15 mouse cellular contexts compared by ENCODE assay signal in the genomic region with DNA sequence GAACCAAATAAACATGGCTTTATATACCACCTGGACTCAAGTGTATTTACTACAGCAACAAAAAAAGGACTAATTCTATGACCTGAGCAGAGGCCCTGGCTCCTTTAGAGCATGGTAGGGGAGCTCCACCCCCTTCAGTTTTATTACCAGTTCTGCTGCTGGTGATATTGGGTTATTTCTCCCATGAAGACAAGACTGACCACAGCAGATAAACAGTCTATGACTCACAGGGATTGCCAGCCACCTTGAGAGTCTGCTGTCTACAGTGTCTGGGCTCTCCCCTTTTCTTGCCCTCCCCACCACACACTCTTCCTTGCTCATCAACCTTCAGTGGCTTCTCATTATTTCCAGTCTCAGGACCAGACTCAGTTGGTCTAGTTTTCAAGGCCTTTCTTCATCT.
"Had no signal": no experiment of that assay in that cellular context is flagged by ENCODE, and none has a peak within 500 bp of the region (broad histone marks: within the 10 kb centered on the region; RNA-seq: fewer than 3 reads in every experiment).

No protein-coding gene starts in this region.

- H3K36me3 ChIP-seq: limb, embryonic 13.5 days; midbrain, embryonic 15.5 days; neural tube, embryonic 13.5 days had no signal

- H3K4me3 ChIP-seq: layer of hippocampus, adult 2 months; limb, embryonic 13.5 days; midbrain, embryonic 15.5 days; neural tube, embryonic 13.5 days had no signal

- ATAC-seq: midbrain, embryonic 15.5 days had no signal

- H3K9me3 ChIP-seq: limb, embryonic 13.5 days; midbrain, embryonic 15.5 days; neural tube, embryonic 13.5 days had no signal

- H3K9ac ChIP-seq: limb, embryonic 13.5 days; liver, embryonic 14.5 days; midbrain, embryonic 15.5 days; neural tube, embryonic 13.5 days had no signal

- DNase-seq: kidney, adult 9 months; kidney, postnatal 36 days; left cerebral cortex, postnatal 4 days; lung, adult 18-20 months; lung, postnatal 36 days; right cerebral cortex, adult 18-20 months; right cerebral cortex, postnatal 25 days; thymus, postnatal 14 days had no signal

- H3K27me3 ChIP-seq: limb, embryonic 13.5 days; midbrain, embryonic 15.5 days; neural tube, embryonic 13.5 days had no signal

- H3K27ac ChIP-seq: layer of hippocampus, adult 2 months; limb, embryonic 13.5 days; liver, embryonic 14.5 days; midbrain, embryonic 15.5 days; neural tube, embryonic 13.5 days; stomach, postnatal 0 days had no signal

- H3K4me2 ChIP-seq: limb, embryonic 13.5 days; midbrain, embryonic 11.5 days; midbrain, embryonic 15.5 days; neural tube, embryonic 13.5 days had no signal

- H3K4me1 ChIP-seq: limb, embryonic 13.5 days; midbrain, embryonic 15.5 days; neural tube, embryonic 13.5 days had no signal
